Mouse (Mus musculus) stomach, embryonic 16.5 days (tissue): ENCODE data around the gene Rcor1. TPM values are rescaled to one million over a fixed set of nuclear protein-coding genes. Genes with fewer than 3 reads are reported as not detected.
"Not testable (repeated sequence)": the region's sequence is repeated elsewhere in the genome, so short reads cannot be mapped to it uniquely, and the experiment has no call there.

Source experiments
- ATAC-seq: fragments of 200-750 bp; cut with Nextera tagmentation; 2 replicates; pipeline ENCODE4 v1.8.0; 2017; ENCODE audit warnings: moderate number of reproducible peaks, moderate TSS enrichment; ENCODE audit not compliant: insufficient read depth, low FRiP score
- H3K27ac ChIP-seq: fragments of 300-500 bp; sonication (generic); 2 replicates; pipeline ENCODE4 v1.5.1; 2014; ENCODE audit warnings: low read length
- H3K27me3 ChIP-seq: fragments of 300-500 bp; sonication (generic); 2 replicates; pipeline ENCODE4 v1.6.1; 2014; ENCODE audit warnings: low read length, control low read depth, mixed read lengths; ENCODE audit not compliant: control insufficient read depth, insufficient read depth
- H3K36me3 ChIP-seq: fragments of 300-500 bp; sonication (generic); 2 replicates; pipeline ENCODE4 v1.6.1; 2014; ENCODE audit warnings: low read length; ENCODE audit not compliant: control insufficient read depth, insufficient read depth
- H3K4me1 ChIP-seq: fragments of 300-500 bp; sonication (generic); 2 replicates; pipeline ENCODE4 v1.6.1; 2014; ENCODE audit warnings: low read length, control low read depth, mixed read lengths; ENCODE audit not compliant: control insufficient read depth, insufficient read depth
- H3K4me2 ChIP-seq: fragments of 300-500 bp; sonication (generic); 2 replicates; pipeline ENCODE4 v1.6.1; 2014; ENCODE audit warnings: low read depth, low read length, mixed read lengths
- H3K4me3 ChIP-seq: fragments of 300-500 bp; sonication (generic); replicated peaks from 2 replicates; pipeline ENCODE4 v1.5.1; 2014; ENCODE audit warnings: mild to moderate bottlenecking, low read length
- H3K9ac ChIP-seq: fragments of 300-500 bp; sonication (generic); 2 replicates; pipeline ENCODE4 v1.6.1; 2014; ENCODE audit warnings: low read length
- H3K9me3 ChIP-seq: fragments of 300-500 bp; sonication (generic); replicated peaks from 2 replicates; pipeline ENCODE4 v1.6.1; 2016; ENCODE audit warnings: low read length, control low read depth; ENCODE audit not compliant: control insufficient read depth
- WGBS: fragments of 180-500 bp; shearing (Covaris S2); extraction: QIAGEN DNeasy Blood & Tissue Kit; methylation state at CpG from one replicate; pipeline ENCODE4 v1.1.7; 2014; 5-methylcytosine and 5-hydroxymethylcytosine counted together
- polyA plus RNA-seq: library from polyadenylated mRNA; unstranded; fragments of >200 nt; fragmentation: Nextera tagmentation; extraction: Ambion mirVana; gene quantifications from 2 replicates; pipeline ENCODE4 v1.2.1, GENCODE M21; 2015

The Rcor1 gene
- polyA plus RNA-seq, 1 experiment from 2014 or later, result 10.9 TPM

- Histone ChIP-seq H3K36me3 (peaks cover 13% of the 10 kb centered on the region; the same call in 1 of the 2 replicates), H3K4me2 (no peak overlapping the region), H3K4me1 (peaks cover 3% of the 10 kb centered on the region; the same call in 1 of the 2 replicates), H3K4me3 (no peak overlapping the region), H3K9ac (no peak overlapping the region), H3K9me3 (no peaks in the 10 kb centered on the region), H3K27ac (no peak overlapping the region), H3K27me3 (no peaks in the 10 kb centered on the region)
- WGBS, result 88% methylated on average over 1 of the region's 1 CpGs
- ATAC-seq, result no peak
Observed at GRCm38 (mm10) chr12:111046866-111047265, 7.7 kb downstream of the Rcor1 start.

GRCm38 (mm10) chr12:111048201-111048600 lies 9.1 kb downstream of the Rcor1 start:
- Histone ChIP-seq H3K9me3 (no peaks in the 10 kb centered on the region), H3K27ac (no peak overlapping the region), H3K4me1 (peaks cover 3% of the 10 kb centered on the region; the same call in 1 of the 2 replicates), H3K36me3 (peaks cover 14% of the 10 kb centered on the region; the same call in 1 of the 2 replicates), H3K27me3 (no peaks in the 10 kb centered on the region), H3K4me2 (no peak overlapping the region), H3K9ac (no peak overlapping the region), H3K4me3 (no peak overlapping the region)
- 88% methylated on average over 2 of the region's 2 CpGs for WGBS
- ATAC-seq, result no peak

GRCm38 (mm10) chr12:111050256-111050655 lies 11.1 kb downstream of the Rcor1 start:
- Histone ChIP-seq H3K27ac (no peak overlapping the region), H3K4me3 (no peak overlapping the region), H3K9ac (no peak overlapping the region), H3K36me3 (0 out of 2 replicates have a peak, but pooled peaks cover 7% of the 10 kb centered on the region), H3K9me3 (no peaks in the 10 kb centered on the region), H3K4me1 (peaks cover 3% of the 10 kb centered on the region; the same call in 1 of the 2 replicates), H3K27me3 (no peaks in the 10 kb centered on the region), H3K4me2 (no peak overlapping the region)
- WGBS, result 86% methylated on average over 2 of the region's 2 CpGs
- no peak for ATAC-seq

- Histone ChIP-seq H3K36me3 (no peaks in the 10 kb centered on the region), H3K4me3 (no peak overlapping the region), H3K9me3 (no peaks in the 10 kb centered on the region), H3K4me2 (no peak overlapping the region), H3K27ac (no peak overlapping the region), H3K27me3 (no peaks in the 10 kb centered on the region), H3K9ac (no peak overlapping the region), H3K4me1 (no peaks in the 10 kb centered on the region)
- no peak for ATAC-seq
- WGBS, result 80% methylated on average over 2 of the region's 2 CpGs
Observed at GRCm38 (mm10) chr12:111063361-111063760, 24.2 kb downstream of the Rcor1 start.

- H3K4me2 ChIP-seq, result no peak overlapping the region
- H3K27ac ChIP-seq, result no peak overlapping the region
- no peaks in the 10 kb centered on the region for H3K27me3 ChIP-seq
- H3K36me3 ChIP-seq, result no peaks in the 10 kb centered on the region
- ATAC-seq, result no peak
- H3K4me3 ChIP-seq, result no peak overlapping the region
- H3K4me1 ChIP-seq, result no peaks in the 10 kb centered on the region
- no peaks in the 10 kb centered on the region for H3K9me3 ChIP-seq
- no peak overlapping the region for H3K9ac ChIP-seq
- 76% methylated on average over 3 of the region's 3 CpGs for WGBS
Observed at GRCm38 (mm10) chr12:111064220-111064619, 25.1 kb downstream of the Rcor1 start.

GRCm38 (mm10) chr12:111065330-111065729 lies 26.2 kb downstream of the Rcor1 start:
- H3K9me3 ChIP-seq, result no peaks in the 10 kb centered on the region
- H3K9ac ChIP-seq, result no peak overlapping the region
- no peak overlapping the region for H3K4me2 ChIP-seq
- no peak overlapping the region for H3K4me3 ChIP-seq
- 82% methylated on average over 5 of the region's 5 CpGs for WGBS
- no peak overlapping the region for H3K27ac ChIP-seq
- ATAC-seq, result no peak
- H3K27me3 ChIP-seq, result no peaks in the 10 kb centered on the region
- H3K4me1 ChIP-seq, result no peaks in the 10 kb centered on the region
- H3K36me3 ChIP-seq, result no peaks in the 10 kb centered on the region

- Histone ChIP-seq H3K36me3 (no peaks in the 10 kb centered on the region), H3K27ac (no peak overlapping the region), H3K27me3 (no peaks in the 10 kb centered on the region), H3K4me1 (no peaks in the 10 kb centered on the region), H3K4me3 (no peak overlapping the region), H3K9me3 (no peaks in the 10 kb centered on the region), H3K4me2 (no peak overlapping the region), H3K9ac (no peak overlapping the region)
- no peak for ATAC-seq
- WGBS, result 84% methylated on average over 13 of the region's 13 CpGs
Observed at GRCm38 (mm10) chr12:111067816-111068215, 28.7 kb downstream of the Rcor1 start.

- not testable (repeated sequence) for H3K4me1 ChIP-seq, H3K27me3 ChIP-seq, ATAC-seq, H3K4me3 ChIP-seq, H3K36me3 ChIP-seq, H3K4me2 ChIP-seq, H3K27ac ChIP-seq, H3K9ac ChIP-seq, H3K9me3 ChIP-seq
Observed at GRCm38 (mm10) chr12:111069299-111069698, 30.1 kb downstream of the Rcor1 start.

- Histone ChIP-seq H3K9me3 (no peaks in the 10 kb centered on the region), H3K9ac (no peak overlapping the region), H3K36me3 (no peaks in the 10 kb centered on the region), H3K4me2 (no peak overlapping the region), H3K27me3 (no peaks in the 10 kb centered on the region), H3K27ac (no peak overlapping the region), H3K4me3 (no peak overlapping the region), H3K4me1 (no peaks in the 10 kb centered on the region)
- 79% methylated on average over 5 of the region's 5 CpGs for WGBS
- no peak for ATAC-seq
Observed at GRCm38 (mm10) chr12:111071009-111071408, 31.9 kb downstream of the Rcor1 start.
